Mouse (Mus musculus): ENCODE data around the gene Xpr1. TPM values are rescaled to one million over a fixed set of nuclear protein-coding genes. Genes with fewer than 3 reads are reported as not detected.
A peak's percentile ranks its signal among the peaks of the same experiment; 100 is the strongest.

The Xpr1 gene
- 10 to 100 TPM; 75.9 to 90.9 TPM for total RNA-seq (2021)

DNA sequence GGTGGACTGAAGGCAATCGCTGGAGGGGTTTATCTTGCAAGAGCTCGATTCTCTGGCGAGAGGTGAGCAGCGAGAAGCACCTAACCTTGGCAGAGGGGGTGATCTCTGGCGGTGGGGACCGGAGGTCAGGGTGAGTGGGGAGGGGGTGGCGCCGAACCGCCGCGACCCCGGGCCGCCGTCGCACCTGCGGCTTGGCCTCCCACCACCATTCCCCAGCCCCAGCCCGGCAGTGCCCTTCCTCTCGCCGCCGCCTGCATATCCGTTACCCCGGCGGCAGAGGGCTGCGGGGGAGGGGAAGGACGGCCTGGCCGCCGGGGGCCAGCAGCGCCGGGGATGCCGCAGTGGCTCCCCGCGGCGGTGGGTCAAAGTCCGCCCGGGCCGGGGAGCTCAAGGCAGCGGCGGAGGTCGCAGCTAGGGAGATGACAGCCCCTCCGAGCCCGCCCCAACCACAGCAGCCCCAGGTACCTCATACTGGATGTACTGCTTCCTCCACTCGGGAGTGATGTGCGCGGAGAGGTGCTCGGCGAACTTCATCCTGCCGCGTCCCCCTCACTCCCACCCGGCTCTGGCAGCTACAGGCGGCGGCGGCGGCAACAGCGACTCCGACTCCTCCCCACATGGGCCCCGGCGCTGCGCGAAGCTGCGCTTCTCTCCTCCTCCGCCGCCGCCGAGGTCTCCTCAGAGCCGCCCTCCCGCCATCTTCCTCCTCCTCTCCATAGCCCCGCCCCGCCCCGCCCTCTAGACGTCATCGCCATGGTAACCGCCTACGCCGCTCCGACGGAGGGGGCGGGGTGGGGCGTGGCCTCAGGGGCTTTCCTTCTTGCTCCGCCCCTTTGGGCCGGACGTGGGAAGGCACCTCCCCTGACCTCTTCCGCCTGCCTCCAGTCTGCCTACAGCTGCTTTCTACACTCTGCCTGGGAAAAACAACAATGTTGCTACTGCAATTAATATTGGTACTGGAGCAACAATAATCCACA is at the start of gene Xpr1:
Xpr1 (minus strand) TSS at position 715 of the 977 bp plus-strand sequence.
- DNase-seq (ENCODE audit: low spot score in 2 of 2), result peak; percentile 93 to 94
- intact Hi-C loops (cut with DNase I), result loop anchor here (2.0 to 5.0 kb wide), 5 partner anchors 26 to 124 kb away; no protein-coding TSS in a partner anchor

DNA sequence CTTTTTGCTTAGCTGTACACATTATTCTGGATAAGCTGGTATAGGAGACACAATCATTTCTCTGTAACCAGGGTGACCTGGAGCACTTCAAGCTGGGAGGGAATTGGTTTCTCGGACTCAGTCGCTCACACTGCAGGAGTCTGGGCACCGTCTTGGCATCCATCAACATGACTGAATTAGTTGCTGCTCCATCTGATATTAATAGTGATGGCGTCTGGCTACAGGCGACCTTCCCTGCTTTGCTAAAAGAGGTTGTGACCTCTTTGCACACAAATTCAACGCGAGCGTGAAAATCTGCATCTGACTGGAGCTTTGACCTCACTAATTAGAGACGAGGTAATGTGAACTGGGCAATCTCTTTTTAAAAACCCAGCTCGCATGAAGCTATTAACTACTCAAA is 46.2 kb upstream of the Xpr1 start:
- intact Hi-C loops (cut with DNase I), result no loop called here
- no peak for DNase-seq (ENCODE audit: low spot score in 2 of 2)

DNA sequence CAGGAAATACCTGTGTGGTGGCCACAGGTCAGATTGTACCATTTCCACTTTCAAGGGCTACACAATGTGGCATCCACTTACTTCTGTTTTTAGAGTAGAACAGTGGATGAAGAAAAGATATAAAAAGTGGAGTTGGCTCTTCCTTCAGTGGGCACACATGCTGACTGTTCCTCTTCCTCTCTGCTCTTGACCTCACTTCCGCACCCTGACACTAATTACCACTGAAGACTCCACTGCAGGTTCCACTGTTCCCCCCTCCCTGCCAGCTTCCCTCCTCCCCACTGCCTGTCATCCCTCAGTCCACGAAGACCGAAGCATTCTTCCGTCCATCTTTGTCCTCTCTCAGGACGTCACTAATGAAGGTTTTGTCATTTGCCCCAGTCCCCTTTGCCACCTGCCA is 45.4 kb upstream of the Xpr1 start:
- intact Hi-C loops (cut with DNase I), result no loop called here
- no peak for DNase-seq (ENCODE audit: low spot score in 2 of 2)

DNA sequence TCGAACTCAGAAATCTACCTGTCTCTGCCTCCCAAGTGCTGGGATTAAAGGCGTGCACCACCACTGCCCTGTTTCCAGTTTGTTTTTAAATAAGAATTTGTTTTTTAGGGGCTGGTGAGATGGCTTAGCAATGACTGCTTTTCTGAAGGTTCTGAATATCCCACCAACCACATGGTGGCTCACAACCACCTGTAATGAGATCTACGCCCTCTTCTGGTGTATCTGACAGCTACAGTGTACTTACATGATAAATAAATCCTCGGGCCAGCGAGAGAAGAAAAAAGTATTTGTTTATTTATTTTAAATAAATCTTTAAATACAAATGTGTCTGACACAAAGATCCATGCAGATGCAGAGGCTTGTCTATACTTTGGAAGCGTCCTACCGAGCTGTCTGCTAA is 40.3 kb upstream of the Xpr1 start:
- intact Hi-C loops (cut with DNase I), result no loop called here

DNA sequence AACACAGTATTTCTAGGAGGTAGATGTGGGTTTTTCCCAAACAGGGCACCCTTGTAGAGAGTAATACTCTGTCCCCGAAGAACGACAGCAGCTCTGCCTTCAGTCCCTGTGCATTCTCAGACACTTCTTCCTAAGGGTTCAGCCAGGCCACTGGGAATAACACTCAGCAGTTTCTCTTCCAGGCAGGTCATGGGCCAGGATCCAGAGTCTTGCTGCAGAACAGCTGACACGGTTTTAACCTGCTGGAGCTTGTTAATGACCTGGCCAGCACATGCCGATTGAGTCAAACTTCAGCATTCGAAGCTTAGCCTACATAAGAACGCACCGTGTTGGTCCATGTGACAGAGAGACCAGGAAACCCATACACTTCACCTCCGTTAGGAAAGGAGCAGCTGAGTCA is 36.0 kb upstream of the Xpr1 start:
- intact Hi-C loops (cut with DNase I), result no loop called here
- DNase-seq (ENCODE audit: low spot score in 2 of 2), result no peak

More for the DNA sequence above, 40.3 kb upstream of the Xpr1 start:
- DNase-seq (ENCODE audit: low spot score in 2 of 2), result no peak

DNA sequence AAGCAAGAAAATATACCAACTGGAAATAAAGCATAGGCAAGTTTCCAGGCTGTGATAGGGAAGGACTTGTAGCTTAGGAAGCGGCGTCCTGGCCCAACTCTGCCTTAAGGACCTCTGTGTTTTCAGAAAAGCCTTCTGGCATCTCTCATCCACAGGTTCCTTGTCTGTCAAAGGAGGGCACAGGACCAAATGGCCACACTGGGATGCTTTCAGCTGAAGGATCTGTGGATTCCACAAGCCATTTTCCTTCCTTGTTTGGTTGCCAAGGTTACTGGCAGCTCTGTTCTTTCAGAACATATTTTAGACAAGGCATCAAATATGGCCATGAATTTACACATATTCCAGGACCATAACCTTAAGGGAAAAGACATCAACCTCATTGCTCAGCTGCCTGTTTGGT is 31.7 kb upstream of the Xpr1 start:
- intact Hi-C loops (cut with DNase I), result no loop called here
- no peak for DNase-seq (ENCODE audit: low spot score in 2 of 2)

DNA sequence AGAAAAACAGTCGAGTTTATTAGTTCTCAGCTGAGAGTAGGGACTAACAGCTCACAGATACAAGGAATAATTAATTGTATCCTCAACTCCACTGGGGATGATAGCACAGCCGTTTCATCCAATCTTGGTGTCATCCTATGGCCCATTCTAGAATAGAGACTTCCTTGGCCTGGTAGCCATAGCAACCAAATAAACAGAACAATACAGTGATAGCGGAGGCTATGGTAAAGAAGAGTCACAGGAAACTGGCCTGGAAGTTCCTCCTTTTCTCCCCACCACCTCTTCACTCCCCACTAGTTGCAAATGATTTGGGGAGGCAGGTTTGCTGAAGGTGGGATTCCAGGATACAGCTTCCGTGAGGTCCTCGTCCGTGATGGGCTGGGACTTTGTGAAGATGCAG is 30.1 kb upstream of the Xpr1 start:
- DNase-seq (ENCODE audit: low spot score in 2 of 2), result no peak
- intact Hi-C loops (cut with DNase I), result no loop called here

DNA sequence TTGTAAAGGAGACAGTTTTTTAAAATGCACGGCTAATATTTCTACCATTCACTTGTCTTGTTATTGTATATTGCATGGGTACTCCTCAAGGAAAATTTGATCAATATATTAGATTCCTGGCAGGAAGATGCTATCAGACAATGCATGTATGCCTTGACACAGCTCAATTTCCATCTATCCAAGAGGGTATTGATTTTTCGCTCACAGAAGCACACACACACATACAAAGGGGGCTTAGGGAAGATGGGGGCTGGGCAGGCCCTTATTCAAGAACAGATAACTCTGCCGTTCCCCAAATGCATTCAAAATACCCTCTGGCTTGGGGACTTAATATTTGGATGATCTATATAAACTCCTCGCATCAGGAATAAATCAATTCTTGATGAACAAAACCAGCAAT is 25.9 kb upstream of the Xpr1 start:
- intact Hi-C loops (cut with DNase I), result loop anchor here (2.0 kb wide), 1 partner anchor 26 kb away; the partner anchor contains the start of gene Xpr1
- DNase-seq (ENCODE audit: low spot score in 2 of 2), result no peak

DNA sequence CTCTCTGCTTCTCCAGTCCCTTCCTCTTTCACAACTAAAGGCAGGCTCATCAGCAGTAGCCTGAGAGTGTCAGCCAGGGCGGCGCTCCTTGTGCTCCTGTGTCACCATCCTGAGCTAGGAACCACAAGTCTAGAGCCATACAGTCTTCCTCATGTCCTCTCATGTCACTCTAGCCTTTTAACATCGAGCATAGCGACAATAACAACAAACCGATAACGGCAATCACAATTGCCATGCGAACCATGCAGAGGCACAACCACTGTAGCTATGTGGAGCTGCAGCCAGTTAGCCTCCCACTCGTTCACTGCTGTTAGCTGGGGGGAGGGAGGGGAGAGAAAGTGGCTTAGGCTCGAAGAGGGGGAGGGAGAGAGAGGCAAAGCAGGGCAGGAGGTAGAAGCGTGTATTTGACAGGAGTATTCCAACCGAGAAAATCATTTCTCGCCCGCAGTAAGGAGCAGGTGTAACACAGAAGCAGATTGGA is 25.3 kb upstream of the Xpr1 start:
- peak; percentile 14 to 26 for DNase-seq (ENCODE audit: low spot score in 2 of 2)
- intact Hi-C loops (cut with DNase I), result loop anchor here (2.0 kb wide), 1 partner anchor 26 kb away; the partner anchor contains the start of gene Xpr1

DNA sequence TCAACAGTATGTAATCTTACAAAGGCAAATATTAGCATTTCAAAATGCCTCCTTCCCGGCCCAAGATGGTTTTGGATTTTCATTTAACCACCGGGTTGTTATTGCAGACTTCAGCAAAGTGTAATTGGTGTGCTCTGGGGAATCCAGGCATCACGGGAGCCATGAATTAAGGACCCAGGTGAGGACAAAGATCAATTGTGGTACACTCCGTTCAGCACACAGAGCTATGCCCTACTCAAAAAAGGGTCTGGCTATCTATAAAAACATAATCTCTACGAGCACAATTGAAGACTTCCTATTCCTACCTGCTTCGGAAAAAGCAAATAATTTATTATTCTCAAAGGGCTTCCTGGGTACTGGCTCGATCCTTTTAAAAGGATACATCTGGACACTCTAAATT is 22.3 kb upstream of the Xpr1 start:
- DNase-seq (ENCODE audit: low spot score in 2 of 2), result no peak
- intact Hi-C loops (cut with DNase I), result no loop called here

DNA sequence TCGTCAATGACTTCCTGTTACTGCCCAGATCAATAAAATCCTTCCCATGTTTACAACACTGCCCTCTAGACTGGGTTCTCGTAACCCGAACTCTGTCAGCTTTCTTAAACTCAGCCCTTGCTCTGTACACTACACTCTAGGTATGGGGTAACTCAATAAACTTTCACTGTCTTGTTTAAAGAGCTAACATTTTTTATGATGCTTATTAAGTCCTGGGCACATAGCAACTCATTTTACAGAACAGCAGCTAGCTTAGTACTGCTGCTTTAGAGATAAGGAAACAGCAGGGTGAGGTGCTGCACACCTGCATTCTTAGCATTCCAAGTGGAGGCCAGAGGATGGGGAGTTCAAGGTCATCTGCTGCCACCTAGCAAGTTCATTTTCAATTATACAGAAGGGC is 21.3 kb upstream of the Xpr1 start:
- intact Hi-C loops (cut with DNase I), result no loop called here
- DNase-seq (ENCODE audit: low spot score in 2 of 2), result no peak

DNA sequence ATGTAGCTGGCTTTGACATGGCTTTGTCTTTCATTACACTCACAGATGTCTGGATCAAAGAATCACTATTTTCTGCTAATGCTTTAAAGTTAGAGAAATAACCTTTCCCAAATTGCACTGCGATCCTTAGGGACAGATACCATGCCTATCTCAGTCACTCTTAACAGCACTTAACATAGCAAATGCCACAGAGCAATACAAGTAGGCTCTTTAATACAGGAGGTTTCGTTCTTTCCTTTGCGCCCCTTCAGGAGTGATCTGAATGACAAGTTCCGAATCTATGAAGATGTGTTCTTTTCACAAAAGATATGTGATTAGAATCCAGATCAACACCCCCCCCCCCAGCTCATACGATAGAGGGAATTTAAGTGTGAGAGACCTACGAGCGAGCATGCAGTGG is 12.1 kb upstream of the Xpr1 start:
- intact Hi-C loops (cut with DNase I), result no loop called here
- no peak for DNase-seq (ENCODE audit: low spot score in 2 of 2)

DNA sequence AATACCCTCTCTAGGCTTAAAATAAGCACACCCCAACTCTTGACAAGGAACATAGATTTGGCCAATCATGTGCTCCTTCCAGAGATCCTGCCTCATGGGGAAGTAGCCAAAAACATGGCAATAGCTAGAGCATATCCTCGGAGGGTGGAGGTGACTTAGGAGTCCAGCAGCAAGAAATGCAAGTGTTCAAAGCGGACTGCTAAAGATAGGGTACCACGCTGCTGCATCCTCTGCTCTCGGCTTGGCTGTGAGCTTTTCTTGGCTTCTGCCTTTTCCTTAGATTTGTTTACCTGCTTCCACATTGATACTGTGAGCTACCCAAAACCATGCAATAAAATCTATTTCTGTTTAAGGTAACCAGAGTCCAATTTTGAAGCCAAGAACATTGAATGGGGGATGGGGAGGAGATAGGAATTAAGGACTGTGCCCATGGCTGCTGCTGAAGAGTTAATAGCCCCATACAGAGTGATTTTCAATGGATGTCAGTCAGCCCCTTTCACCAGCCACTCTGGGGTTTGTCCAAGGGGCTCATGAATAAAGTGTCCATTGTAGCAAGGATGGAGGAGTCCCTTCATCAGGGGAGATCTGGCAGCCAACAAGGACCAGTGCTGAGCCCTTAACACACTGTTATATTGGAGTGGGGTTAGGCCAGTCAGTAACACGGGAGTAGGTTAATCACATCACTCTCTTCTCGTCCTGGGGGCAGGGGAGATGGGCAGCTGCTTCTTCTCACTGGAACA is 10.1 kb upstream of the Xpr1 start:
- no peak for DNase-seq (ENCODE audit: low spot score in 2 of 2)
- intact Hi-C loops (cut with DNase I), result no loop called here

DNA sequence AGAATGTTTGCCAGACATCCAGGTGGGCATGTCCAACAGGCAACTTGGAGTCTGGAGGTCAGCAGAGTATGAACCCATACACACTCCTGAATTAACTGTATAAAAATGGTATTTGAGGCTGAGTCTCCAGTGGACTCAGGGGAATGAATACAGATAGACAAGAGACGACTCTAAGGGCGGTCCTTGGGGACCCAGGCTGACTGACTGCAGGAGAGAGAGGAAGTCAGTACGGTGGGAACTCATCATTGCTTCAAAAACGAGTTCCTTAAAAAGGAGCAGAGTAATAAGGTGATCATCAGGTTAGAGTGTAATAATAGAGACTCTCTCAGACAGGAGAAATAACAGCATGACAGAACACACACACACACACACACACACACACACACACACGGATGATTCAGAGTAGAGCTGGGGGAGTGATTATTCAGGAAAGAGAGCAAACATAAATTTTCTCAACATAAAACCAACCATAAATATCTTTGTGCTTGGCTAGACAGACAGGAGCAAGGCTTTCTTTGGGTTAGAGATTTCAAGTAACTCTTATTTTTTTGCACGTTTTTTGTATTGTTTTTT is 8.6 kb upstream of the Xpr1 start:
- DNase-seq (ENCODE audit: low spot score in 2 of 2), result no peak
- intact Hi-C loops (cut with DNase I), result no loop called here

DNA sequence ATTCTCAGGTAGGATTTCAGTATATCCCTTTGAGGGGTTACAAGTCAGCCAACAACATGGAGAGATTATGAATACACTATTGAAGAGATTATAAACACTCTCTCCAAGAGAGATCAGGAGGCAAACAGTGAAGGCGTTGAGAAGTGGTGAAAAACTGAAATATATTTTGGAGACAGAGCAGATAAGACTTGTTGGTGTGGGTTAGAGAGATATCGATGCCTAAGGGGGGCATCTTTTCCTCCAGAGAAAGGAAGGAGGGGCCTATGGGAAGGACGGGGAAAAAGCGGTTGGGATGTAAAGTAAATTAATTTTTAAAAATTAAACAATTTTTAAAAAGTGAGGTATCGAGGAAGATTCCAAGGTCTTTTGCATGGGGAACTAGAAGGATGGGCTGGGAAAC is 8.1 kb upstream of the Xpr1 start:
- intact Hi-C loops (cut with DNase I), result no loop called here
- no peak for DNase-seq (ENCODE audit: low spot score in 2 of 2)

DNA sequence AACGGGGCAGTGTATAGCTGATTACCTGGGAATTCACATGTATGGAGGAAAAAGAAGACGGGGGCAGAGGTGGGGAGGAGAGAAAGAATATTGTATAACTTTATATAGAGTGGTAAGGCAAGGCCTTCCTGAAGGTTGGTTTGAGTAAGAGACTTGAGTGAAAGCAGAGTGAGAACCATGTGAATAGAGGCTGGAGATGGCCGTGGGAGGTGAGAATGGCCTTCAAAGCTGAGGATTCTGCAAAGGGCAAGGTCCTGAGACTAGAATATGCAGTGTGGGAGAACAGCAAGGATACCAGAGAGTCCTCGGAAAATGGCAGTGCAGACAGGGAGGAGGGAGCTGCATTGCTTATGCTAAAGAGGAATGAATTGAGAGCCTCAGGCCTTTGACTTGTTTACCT is 6.6 kb upstream of the Xpr1 start:
- intact Hi-C loops (cut with DNase I), result no loop called here

DNA sequence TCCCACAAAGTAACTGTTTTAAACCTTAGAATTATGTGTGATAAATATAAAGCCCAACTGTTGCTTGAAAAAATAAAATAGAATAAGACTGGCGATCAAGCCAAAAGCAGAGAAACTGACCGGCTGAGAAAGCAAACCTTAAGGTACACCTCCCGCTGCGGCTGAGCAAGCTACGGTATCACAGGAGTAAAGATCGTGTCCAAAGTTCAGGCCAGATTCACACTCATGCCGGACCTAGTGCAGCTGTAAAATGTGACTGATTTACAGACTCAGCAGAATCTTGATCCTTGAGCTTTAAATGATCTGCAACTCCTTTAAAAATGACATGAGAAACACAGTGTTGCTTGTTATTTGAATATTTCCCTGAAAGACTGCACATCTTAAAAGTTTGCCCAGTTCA is 4.8 kb upstream of the Xpr1 start:
- intact Hi-C loops (cut with DNase I), result no loop called here
- DNase-seq (ENCODE audit: low spot score in 2 of 2), result no peak

More for the DNA sequence above, 6.6 kb upstream of the Xpr1 start:
- no peak for DNase-seq (ENCODE audit: low spot score in 2 of 2)

DNA sequence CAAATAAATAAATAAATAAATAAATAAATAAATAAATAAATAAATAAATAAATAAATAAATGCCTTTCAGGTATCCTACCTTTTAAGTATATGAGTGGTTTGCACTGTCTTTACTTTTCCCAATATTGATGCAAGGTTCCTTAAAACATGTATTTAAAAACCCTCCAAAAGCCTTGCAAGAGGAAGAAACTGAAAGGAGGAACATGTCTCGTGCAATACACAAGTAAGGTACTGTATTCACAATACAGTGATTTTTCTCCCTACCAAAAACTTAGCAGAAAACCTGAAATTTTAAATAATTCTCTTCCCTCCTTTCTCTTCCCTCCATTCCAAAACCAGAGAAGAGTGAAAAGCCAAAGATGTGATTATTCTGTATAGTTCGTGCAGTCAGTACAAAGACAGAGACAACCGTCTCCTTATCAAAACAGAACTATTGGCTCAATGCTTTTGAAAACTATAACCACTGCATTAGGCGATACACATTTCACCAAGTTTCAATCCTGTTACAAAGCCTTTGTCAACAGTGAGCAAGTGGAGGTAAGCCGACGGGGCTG is 991 bp downstream of the Xpr1 start:
- no peak for DNase-seq (ENCODE audit: low spot score in 2 of 2)
- intact Hi-C loops (cut with DNase I), result loop anchor here (2.0 to 5.0 kb wide), 5 partner anchors 27 to 123 kb away; no protein-coding TSS in a partner anchor

DNA sequence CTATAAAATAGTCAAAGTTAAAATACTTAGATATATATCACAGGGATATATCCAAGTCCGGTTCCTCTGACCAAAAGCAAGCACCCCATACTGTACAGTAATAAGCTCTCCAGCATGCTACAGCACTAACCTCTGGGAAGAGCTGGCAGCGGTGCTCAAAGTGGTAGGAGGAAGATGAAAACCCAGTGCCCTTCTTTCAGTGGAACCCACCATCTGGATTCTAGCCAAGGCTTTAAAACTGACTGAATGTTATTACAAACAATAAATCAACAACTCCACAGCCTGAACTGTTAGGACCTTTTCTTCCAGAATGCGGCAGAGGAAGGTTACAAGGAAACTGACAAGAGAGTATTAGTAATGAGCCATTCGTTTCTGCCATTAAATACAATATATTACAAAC is 1.8 kb downstream of the Xpr1 start:
- DNase-seq (ENCODE audit: low spot score in 2 of 2), result no peak
- intact Hi-C loops (cut with DNase I), result loop anchor here (5.0 kb wide), 3 partner anchors 63 to 117 kb away; no protein-coding TSS in a partner anchor

DNA sequence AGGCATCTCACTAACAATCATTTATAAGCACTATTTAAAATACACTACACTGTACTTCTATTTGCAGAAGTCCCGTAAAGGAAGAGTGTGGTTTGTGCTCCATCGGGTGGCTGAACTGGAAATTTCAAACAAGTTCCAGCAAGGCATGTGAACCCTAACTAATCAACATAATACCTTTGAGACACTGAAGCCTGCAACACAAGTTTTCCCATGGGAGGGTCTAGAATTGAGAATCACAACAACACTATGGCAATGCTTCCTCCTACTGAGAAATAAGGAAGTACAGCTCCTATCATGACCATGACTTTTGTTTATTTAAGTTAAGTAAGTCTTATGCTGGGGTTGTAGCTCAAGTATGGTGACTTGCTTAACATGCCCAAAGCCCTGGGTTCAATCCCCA is 4.5 kb downstream of the Xpr1 start:
- intact Hi-C loops (cut with DNase I), result no loop called here
- no peak for DNase-seq (ENCODE audit: low spot score in 2 of 2)

Data from left cerebral cortex, postnatal 36 days (tissue).